Mouse (Mus musculus) hindbrain, embryonic 16.5 days (tissue): ENCODE data around the gene Retnlg. TPM values are rescaled to one million over a fixed set of nuclear protein-coding genes. Genes with fewer than 3 reads are reported as not detected.

Experiments used
- ATAC-seq: fragments of 200-750 bp; cut with Nextera tagmentation; 2 replicates; pipeline ENCODE4 v1.8.0; 2017; ENCODE audit warnings: moderate TSS enrichment, moderate library complexity
- H3K27ac ChIP-seq: fragments of 300-500 bp; sonication (generic); 2 replicates; pipeline ENCODE4 v1.5.1; 2014; ENCODE audit warnings: low read depth, mild to moderate bottlenecking, control low read depth, low read length, moderate library complexity
- H3K27me3 ChIP-seq: fragments of 300-500 bp; sonication (generic); replicated peaks from 2 replicates; pipeline ENCODE4 v1.6.1; 2014; ENCODE audit warnings: low read length; ENCODE audit not compliant: control insufficient read depth, insufficient read depth
- H3K36me3 ChIP-seq: fragments of 300-500 bp; sonication (generic); 2 replicates; pipeline ENCODE4 v1.6.1; 2014; ENCODE audit warnings: mild to moderate bottlenecking, low read length, moderate library complexity, mixed read lengths; ENCODE audit not compliant: control insufficient read depth, insufficient read depth
- H3K4me1 ChIP-seq: fragments of 300-500 bp; sonication (generic); 2 replicates; pipeline ENCODE4 v1.6.1; 2014; ENCODE audit warnings: low read depth, low read length; ENCODE audit not compliant: control insufficient read depth, insufficient read depth
- H3K4me2 ChIP-seq: fragments of 300-500 bp; sonication (generic); 2 replicates; pipeline ENCODE4 v1.6.1; 2014; ENCODE audit warnings: mild to moderate bottlenecking, low read length, control low read depth, moderate library complexity
- H3K4me3 ChIP-seq: fragments of 300-500 bp; sonication (generic); 2 replicates; pipeline ENCODE4 v1.5.1; 2014; ENCODE audit warnings: mild to moderate bottlenecking, low read length, control low read depth, moderate library complexity
- H3K9ac ChIP-seq: fragments of 300-500 bp; sonication (generic); 2 replicates; pipeline ENCODE4 v1.6.1; 2014; ENCODE audit warnings: low read depth, mild to moderate bottlenecking, control low read depth, low read length, moderate library complexity
- H3K9me3 ChIP-seq: fragments of 300-500 bp; sonication (generic); 2 replicates; pipeline ENCODE4 v1.6.1; 2014; ENCODE audit warnings: mild to moderate bottlenecking, low read length, moderate library complexity; ENCODE audit not compliant: control insufficient read depth
- WGBS: fragments of 180-500 bp; shearing (Covaris S2); extraction: QIAGEN DNeasy Blood & Tissue Kit; methylation state at CpG from one replicate; pipeline ENCODE4 v1.1.7; 2014; 5-methylcytosine and 5-hydroxymethylcytosine counted together
- polyA plus RNA-seq: library from polyadenylated mRNA; unstranded; fragments of >200 nt; fragmentation: Nextera tagmentation; extraction: Ambion mirVana; gene quantifications from 2 replicates; pipeline ENCODE4 v1.2.1, GENCODE M21; 2015

Gene Retnlg
- polyA plus RNA-seq, 1 experiment from 2014 or later: 0.56 TPM

DNA sequence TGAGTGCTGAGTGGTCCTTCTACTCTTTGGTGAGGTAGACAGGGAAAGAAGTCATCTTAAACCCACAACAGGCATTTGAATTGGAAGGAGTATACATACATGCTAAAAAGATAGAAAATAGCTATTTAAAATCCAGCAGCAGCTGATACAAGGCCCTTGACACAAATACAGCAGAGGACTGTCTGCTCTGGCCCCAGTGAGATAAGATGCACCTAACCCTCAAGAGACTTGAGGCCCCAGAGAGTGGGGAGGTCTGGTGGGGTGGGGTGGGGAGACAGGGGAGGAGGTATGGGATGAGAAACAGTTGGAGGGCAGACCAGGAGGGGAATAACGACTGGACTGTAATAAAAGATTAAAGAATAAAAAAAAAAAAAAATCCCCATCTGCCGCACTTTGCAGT is 4.7 kb upstream of the Retnlg start:
- no peaks in the 10 kb centered on the region for H3K9me3 ChIP-seq
- H3K4me1 ChIP-seq: no peaks in the 10 kb centered on the region
- ATAC-seq: no peak
- H3K4me3 ChIP-seq: no peak overlapping the region
- H3K27me3 ChIP-seq: no peaks in the 10 kb centered on the region
- H3K27ac ChIP-seq: no peak overlapping the region
- no peak overlapping the region for H3K9ac ChIP-seq
- no peak overlapping the region for H3K4me2 ChIP-seq
- H3K36me3 ChIP-seq: no peaks in the 10 kb centered on the region
- 69% methylated on average over 2 of the region's 2 CpGs for WGBS

DNA sequence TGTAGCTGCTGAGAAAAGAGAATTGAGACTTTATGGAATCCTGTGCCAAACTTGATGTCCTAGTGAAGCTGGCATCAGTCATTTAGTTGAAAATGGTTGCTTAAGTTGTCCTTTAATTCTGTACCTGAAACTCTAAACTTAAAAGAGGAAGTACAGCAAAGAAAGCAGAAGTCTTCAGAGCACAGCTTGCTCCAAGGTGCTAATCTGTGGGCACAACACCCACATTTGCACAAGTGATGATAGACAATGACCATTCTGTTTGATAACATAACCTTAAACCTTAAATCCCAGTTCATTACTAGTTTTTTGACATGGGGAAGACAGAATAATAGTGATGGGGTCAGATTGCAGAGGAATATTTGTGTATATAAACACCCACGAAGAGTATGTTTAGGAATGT is 3.8 kb upstream of the Retnlg start:
- Histone ChIP-seq H3K9me3 (no peaks in the 10 kb centered on the region), H3K36me3 (no peaks in the 10 kb centered on the region), H3K4me2 (no peak overlapping the region), H3K4me1 (no peaks in the 10 kb centered on the region), H3K27ac (no peak overlapping the region), H3K27me3 (no peaks in the 10 kb centered on the region), H3K4me3 (no peak overlapping the region), H3K9ac (no peak overlapping the region)
- 84% methylated on average over 1 of the region's 1 CpGs for WGBS
- ATAC-seq: no peak

DNA sequence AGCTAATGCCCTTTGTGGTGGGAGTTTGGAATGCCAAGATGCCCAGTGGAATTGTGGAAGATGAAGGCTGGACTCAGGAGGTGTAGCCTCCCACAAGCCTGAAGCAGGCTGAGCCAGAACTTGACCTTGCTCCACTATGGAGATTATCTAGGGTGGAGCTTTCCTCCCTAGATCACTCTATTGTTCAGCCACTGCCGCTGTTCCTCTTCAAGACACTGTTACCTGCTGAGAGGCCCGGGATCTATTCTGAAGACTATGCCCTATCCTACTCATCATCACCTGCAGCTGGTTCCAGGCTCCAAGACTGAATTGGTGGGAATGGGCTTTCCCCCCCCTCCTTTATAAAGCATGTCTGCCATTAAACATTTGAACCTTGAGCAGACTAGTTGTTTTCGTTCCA is 2.8 kb upstream of the Retnlg start:
- Histone ChIP-seq H3K4me1 (no peaks in the 10 kb centered on the region), H3K27ac (no peak overlapping the region), H3K9me3 (no peaks in the 10 kb centered on the region), H3K4me3 (no peak overlapping the region), H3K9ac (no peak overlapping the region), H3K27me3 (no peaks in the 10 kb centered on the region), H3K36me3 (no peaks in the 10 kb centered on the region), H3K4me2 (no peak overlapping the region)
- ATAC-seq: no peak
- 78% methylated on average over 3 of the region's 3 CpGs for WGBS

DNA sequence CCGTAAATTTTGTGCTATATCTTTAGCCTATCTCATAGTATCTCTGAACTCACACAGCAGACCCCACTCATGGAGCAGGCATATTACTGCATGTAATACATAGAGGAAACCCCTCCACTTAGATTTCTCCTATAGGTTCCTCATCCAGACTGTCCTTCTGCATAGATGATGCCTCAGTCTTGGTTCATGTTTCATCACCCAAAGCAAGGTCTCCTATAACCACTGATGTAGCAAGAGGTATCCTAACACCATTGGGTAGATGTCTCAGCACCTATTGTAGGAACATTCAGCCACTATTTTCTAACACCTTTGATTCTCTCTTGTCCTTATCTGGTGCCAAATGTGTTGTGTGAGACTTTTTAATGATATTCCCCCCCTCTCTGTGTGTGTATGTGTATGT is 667 bp upstream of the Retnlg start:
- H3K4me1 ChIP-seq: no peaks in the 10 kb centered on the region
- H3K27ac ChIP-seq: no peak overlapping the region
- no peak for ATAC-seq
- 95% methylated on average over 1 of the region's 1 CpGs for WGBS
- no peaks in the 10 kb centered on the region for H3K36me3 ChIP-seq
- H3K9ac ChIP-seq: no peak overlapping the region
- no peaks in the 10 kb centered on the region for H3K27me3 ChIP-seq
- no peak overlapping the region for H3K4me3 ChIP-seq
- no peak overlapping the region for H3K4me2 ChIP-seq
- H3K9me3 ChIP-seq: no peaks in the 10 kb centered on the region

DNA sequence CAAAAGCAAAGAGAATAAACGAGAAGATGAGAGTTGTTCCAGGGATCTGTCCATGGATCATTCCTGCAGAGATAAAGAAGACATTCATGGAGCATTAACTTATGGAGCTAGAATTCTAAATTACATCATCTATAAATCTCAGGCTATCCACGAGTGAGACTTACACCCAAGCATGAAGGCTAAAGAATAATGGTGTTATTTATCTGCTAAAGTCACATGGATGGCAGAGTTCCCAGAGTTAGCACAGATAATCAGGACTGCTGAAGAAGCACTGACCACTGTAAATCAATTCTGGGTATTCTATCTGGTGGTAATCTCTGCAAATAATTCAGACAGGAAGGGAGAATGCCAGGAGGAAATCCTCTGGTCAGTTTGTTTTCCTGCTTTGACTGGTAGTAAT is 18.3 kb downstream of the Retnlg start:
- no peak for ATAC-seq
- WGBS: 73% methylated on average over 2 of the region's 2 CpGs

DNA sequence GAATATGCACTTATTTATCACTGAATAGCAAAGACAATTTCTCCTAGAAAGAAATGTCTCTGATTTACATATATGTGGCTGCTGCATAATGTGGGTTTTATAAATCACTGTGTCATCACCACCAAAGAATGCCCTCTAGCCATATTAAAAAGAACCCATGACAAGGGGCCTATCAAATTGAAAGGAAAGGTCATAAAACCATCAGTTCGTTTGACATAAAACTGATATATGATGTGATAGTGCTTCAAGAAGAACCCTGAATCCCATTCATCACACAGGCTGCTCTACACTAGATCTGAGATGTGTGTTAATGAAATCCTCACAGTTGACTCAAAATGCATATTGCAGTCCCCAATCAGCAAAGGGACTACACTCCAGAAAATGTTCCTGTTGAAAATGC is 27.4 kb downstream of the Retnlg start:
- Histone ChIP-seq H3K27me3 (no peaks in the 10 kb centered on the region), H3K4me1 (no peaks in the 10 kb centered on the region), H3K4me2 (no peak overlapping the region), H3K36me3 (no peaks in the 10 kb centered on the region), H3K4me3 (no peak overlapping the region), H3K9ac (no peak overlapping the region), H3K9me3 (no peaks in the 10 kb centered on the region; the same call in none of the 2 replicates), H3K27ac (no peak overlapping the region)
- no peak for ATAC-seq
- 77% methylated on average over 1 of the region's 1 CpGs for WGBS

More for the DNA sequence above, 18.3 kb downstream of the Retnlg start:
- Histone ChIP-seq H3K4me3 (no peak overlapping the region), H3K36me3 (no peaks in the 10 kb centered on the region), H3K4me1 (no peaks in the 10 kb centered on the region), H3K9ac (no peak overlapping the region), H3K4me2 (no peak overlapping the region), H3K27me3 (no peaks in the 10 kb centered on the region), H3K9me3 (no peaks in the 10 kb centered on the region), H3K27ac (no peak overlapping the region)

DNA sequence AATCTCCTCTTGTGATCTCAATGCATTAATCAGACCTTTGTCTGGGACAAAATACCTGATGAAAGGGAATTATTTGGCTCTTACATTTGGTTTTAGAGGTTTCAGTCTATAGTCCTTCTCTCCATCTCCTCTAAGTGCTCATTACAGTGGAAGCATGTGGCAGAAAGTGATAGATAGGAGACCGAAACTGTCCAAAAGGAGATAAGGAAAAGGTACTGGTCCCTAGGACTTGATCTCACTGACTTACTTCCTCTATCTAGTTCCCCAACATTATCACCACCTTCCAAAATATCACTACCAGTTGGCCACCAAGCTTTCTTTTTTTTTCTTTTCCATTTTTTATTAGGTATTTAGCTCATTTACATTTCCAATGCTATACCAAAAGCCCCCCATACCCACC is 38.8 kb downstream of the Retnlg start:
- no peak for ATAC-seq
- Histone ChIP-seq H3K4me3 (no peak overlapping the region), H3K4me1 (no peaks in the 10 kb centered on the region), H3K36me3 (no peaks in the 10 kb centered on the region), H3K9ac (no peak overlapping the region), H3K9me3 (no peaks in the 10 kb centered on the region), H3K27ac (no peak overlapping the region), H3K27me3 (no peaks in the 10 kb centered on the region), H3K4me2 (no peak overlapping the region)
- 92% methylated on average over 1 of the region's 1 CpGs for WGBS

DNA sequence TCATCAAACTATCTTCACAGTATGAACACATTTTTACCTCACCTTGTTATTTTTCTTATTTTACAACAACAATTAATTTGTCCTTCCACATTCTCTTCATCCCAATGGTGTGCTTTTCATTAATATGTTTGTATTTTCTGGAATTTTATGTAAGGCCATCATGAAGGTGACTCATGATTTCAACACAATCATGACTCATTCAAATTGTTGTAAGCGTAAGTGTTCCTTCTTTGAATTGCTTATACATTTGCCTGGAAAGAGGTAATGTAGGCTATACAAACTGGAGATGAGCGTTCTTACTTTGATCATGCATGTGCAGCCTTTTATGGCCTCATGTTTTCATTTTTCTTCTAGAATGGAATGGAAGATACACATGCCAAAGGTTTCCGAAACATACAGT is 40.8 kb downstream of the Retnlg start:
- no peaks in the 10 kb centered on the region for H3K9me3 ChIP-seq
- H3K27ac ChIP-seq: no peak overlapping the region
- H3K4me1 ChIP-seq: no peaks in the 10 kb centered on the region
- H3K36me3 ChIP-seq: no peaks in the 10 kb centered on the region
- H3K4me2 ChIP-seq: no peak overlapping the region
- H3K9ac ChIP-seq: no peak overlapping the region
- H3K4me3 ChIP-seq: no peak overlapping the region
- WGBS: 95% methylated on average over 3 of the region's 3 CpGs
- ATAC-seq: no peak
- H3K27me3 ChIP-seq: no peaks in the 10 kb centered on the region

DNA sequence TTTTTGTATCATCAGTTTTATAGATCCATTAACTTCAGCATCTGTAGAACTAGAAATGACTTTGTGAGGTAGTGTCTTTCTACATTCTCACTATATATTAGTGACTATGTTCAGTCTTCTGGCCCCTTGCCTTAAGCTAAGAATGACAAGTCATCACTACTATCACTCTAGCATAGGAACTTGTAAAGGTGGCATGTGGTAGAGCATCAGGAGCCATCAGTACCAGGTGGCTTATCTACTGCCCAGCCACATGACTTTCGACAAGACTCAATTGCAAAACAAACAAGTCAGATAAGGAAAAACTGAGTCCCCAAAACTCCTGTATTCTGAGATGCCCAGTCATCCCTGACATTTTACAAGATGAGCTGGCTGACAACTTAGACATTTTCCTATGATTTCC is 51.3 kb downstream of the Retnlg start:
- WGBS: 100% methylated on average over 1 of the region's 1 CpGs
- no peaks in the 10 kb centered on the region for H3K4me1 ChIP-seq
- H3K4me2 ChIP-seq: no peak overlapping the region
- no peak overlapping the region for H3K27ac ChIP-seq
- H3K4me3 ChIP-seq: no peak overlapping the region
- no peaks in the 10 kb centered on the region for H3K27me3 ChIP-seq
- peaks cover 20% of the 10 kb centered on the region for H3K36me3 ChIP-seq
- no peaks in the 10 kb centered on the region for H3K9me3 ChIP-seq
- no peak for ATAC-seq
- H3K9ac ChIP-seq: no peak overlapping the region
